In the genomic region with DNA sequence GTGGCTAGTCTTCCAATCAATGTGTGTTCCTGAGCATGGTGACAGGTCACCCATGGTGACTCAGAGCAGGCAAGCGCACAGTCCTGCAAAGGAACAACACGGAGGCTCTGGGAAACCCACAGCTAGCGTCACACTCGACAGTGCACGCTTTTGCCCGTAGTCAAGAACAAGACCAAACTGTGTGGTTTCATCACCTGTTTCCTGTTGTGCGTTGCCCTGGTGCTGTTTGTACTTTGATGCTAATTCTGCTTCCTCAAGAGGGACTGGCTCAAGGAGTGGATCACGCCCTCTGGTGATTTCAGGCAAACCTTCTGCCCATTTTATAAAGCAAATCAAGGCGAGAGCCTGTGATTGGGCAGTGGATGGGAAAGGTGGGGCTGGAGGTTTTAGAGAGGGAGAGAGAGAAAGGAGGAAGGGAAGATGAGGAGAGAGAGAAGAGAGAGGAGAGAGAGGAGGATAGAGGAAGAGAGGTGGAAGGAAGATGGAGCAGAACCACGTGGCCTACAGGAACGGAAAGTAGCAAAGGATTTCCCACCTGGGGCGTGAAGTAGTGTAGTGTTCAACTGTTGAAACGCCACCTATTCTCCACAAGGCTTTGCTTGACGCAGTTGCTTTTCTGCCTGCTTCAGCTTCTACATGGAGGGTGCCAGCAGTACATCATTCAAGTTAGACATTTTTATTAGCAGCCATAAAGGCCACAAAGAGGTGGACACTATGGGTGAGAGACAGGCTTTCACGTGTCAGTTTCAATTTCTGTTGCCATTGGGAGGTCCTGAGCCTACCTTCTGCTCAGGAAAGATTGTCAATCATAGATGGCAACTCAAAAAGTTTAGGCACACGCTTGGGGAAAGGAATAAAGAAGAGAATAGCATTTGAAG, we compare ENCODE assay signal across 9 mouse cellular contexts. TPM values are rescaled to one million over a fixed set of nuclear protein-coding genes. Genes with fewer than 3 reads are reported as not detected.
DNase-seq lines count a peak whose midpoint lies in the region; ATAC-seq and TF ChIP-seq lines count a peak whose summit lies in the region.
"Had no signal": no experiment of that assay in that cellular context is flagged by ENCODE, and none has a peak within 500 bp of the region (broad histone marks: within the 10 kb centered on the region; RNA-seq: fewer than 3 reads in every experiment).

No protein-coding gene starts in this region.

- 34% methylated on average over 16 of the region's 16 CpGs for WGBS in intestine, postnatal 0 days
- 14% methylated on average over 16 of the region's 16 CpGs for WGBS in small intestine, adult 2 months
- WGBS in midbrain, embryonic 16.5 days, result 73% methylated on average over 16 of the region's 16 CpGs
- WGBS in heart, embryonic 12.5 days, result 65% methylated on average over 16 of the region's 16 CpGs

- H3K27ac ChIP-seq in intestine, postnatal 0 days (ENCODE audit: low read depth, low read length), result no peak overlapping the region
- H3K27ac ChIP-seq in small intestine, adult 2 months (ENCODE audit: insufficient read depth, low read depth, low read length), result peak overlapping the region; percentile 14
- no peak overlapping the region for H3K27ac ChIP-seq in midbrain, embryonic 16.5 days (ENCODE audit: low read length)
- no peak overlapping the region for H3K27ac ChIP-seq in heart, embryonic 12.5 days (ENCODE audit: poor library complexity, severe bottlenecking)
- H3K27ac ChIP-seq: gastrocnemius, adult 2 months had no signal

- TF ChIP-seq POLR2A in small intestine, adult 2 months (IDR thresholded peaks at IDR 0.05; ENCODE audit: low read depth, low read length), result no peak

- H3K4me2 ChIP-seq in intestine, postnatal 0 days (replicated peaks; ENCODE audit: low read depth), result peak overlapping the region; percentile 37
- no peak overlapping the region for H3K4me2 ChIP-seq in midbrain, embryonic 16.5 days (ENCODE audit: low read length)
- no peak overlapping the region for H3K4me2 ChIP-seq in heart, embryonic 12.5 days

- no peaks in the 10 kb centered on the region for H3K9me3 ChIP-seq in intestine, postnatal 0 days (ENCODE audit: control insufficient read depth)
- no peaks in the 10 kb centered on the region for H3K9me3 ChIP-seq in midbrain, embryonic 16.5 days (replicated peaks; ENCODE audit: control insufficient read depth, low read length, poor library complexity, severe bottlenecking)
- H3K9me3 ChIP-seq in heart, embryonic 12.5 days (replicated peaks), result peaks cover 7% of the 10 kb centered on the region; the same call in 1 of the 2 replicates

- no peaks in the 10 kb centered on the region for H3K4me1 ChIP-seq in intestine, postnatal 0 days (replicated peaks; ENCODE audit: control insufficient read depth, insufficient read depth, low read length)
- peaks cover 10% of the 10 kb centered on the region; the same call in 1 of the 2 replicates for H3K4me1 ChIP-seq in small intestine, adult 2 months (ENCODE audit: control insufficient read depth, insufficient read depth, insufficient read length, low read length)
- H3K4me1 ChIP-seq in midbrain, embryonic 16.5 days (ENCODE audit: control insufficient read depth, insufficient read depth, low read length), result no peaks in the 10 kb centered on the region
- H3K4me1 ChIP-seq in heart, embryonic 12.5 days (replicated peaks), result no peaks in the 10 kb centered on the region

- DNase-seq in B cell, adult 2 months, result peak; percentile 75 to 77
- DNase-seq in CD8-positive naive resting alpha-beta T cell, adult 2 months (ENCODE audit: low read depth in 2 of 2, low spot score in 2 of 2), result peak; percentile 90 to 92
- no peak for DNase-seq in urinary bladder, postnatal 10 days (ENCODE audit: low spot score)
- DNase-seq: gastrocnemius, adult 2 months; left cerebral cortex, postnatal 4 days had no signal

- H3K36me3 ChIP-seq in intestine, postnatal 0 days (ENCODE audit: control insufficient read depth, insufficient read depth), result no peaks in the 10 kb centered on the region
- no peaks in the 10 kb centered on the region for H3K36me3 ChIP-seq in small intestine, adult 2 months (ENCODE audit: control insufficient read depth, insufficient read depth, low read length)
- H3K36me3 ChIP-seq in midbrain, embryonic 16.5 days (ENCODE audit: control insufficient read depth, insufficient read depth, low read length), result no peaks in the 10 kb centered on the region
- H3K36me3 ChIP-seq in heart, embryonic 12.5 days, result no peaks in the 10 kb centered on the region

- TF ChIP-seq CTCF in intestine, postnatal 0 days (IDR thresholded peaks at IDR 0.05; ENCODE audit: low read depth), result peak; percentile 49
- TF ChIP-seq CTCF in small intestine, adult 2 months (IDR thresholded peaks at IDR 0.05; ENCODE audit: extremely low read depth, insufficient read length, insufficient replicate concordance, low read depth, low read length), result no peak

- H3K4me3 ChIP-seq in intestine, postnatal 0 days (ENCODE audit: low read depth, low read length), result no peak overlapping the region
- H3K4me3 ChIP-seq in small intestine, adult 2 months (ENCODE audit: low read depth, low read length), result no peak overlapping the region
- no peak overlapping the region for H3K4me3 ChIP-seq in midbrain, embryonic 16.5 days (ENCODE audit: low read depth, low read length)
- H3K4me3 ChIP-seq in heart, embryonic 12.5 days, result no peak overlapping the region
- H3K4me3 ChIP-seq: gastrocnemius, adult 2 months had no signal

- peak; percentile 44; the same call in 1 of the 2 replicates for ATAC-seq in intestine, postnatal 0 days
- ATAC-seq in midbrain, embryonic 16.5 days, result no peak
- no peak for ATAC-seq in heart, embryonic 12.5 days (ENCODE audit: insufficient number of reproducible peaks, low FRiP score)

- no peak overlapping the region for H3K9ac ChIP-seq in intestine, postnatal 0 days (ENCODE audit: low read depth, low read length)
- no peak overlapping the region for H3K9ac ChIP-seq in midbrain, embryonic 16.5 days (ENCODE audit: low read depth, low read length)
- H3K9ac ChIP-seq in heart, embryonic 12.5 days, result no peak overlapping the region

- H3K27me3 ChIP-seq in intestine, postnatal 0 days (replicated peaks; ENCODE audit: control insufficient read depth, insufficient read depth, low read length), result no peaks in the 10 kb centered on the region
- no peaks in the 10 kb centered on the region for H3K27me3 ChIP-seq in small intestine, adult 2 months (ENCODE audit: control insufficient read depth, insufficient read depth, low read length)
- no peaks in the 10 kb centered on the region for H3K27me3 ChIP-seq in midbrain, embryonic 16.5 days (ENCODE audit: control insufficient read depth, insufficient read depth, low read depth, low read length)
- H3K27me3 ChIP-seq in heart, embryonic 12.5 days (replicated peaks), result no peaks in the 10 kb centered on the region

RNA-seq across cellular contexts. Expression of gene Slc25a17, which starts 59.2 kb away (rescaled TPM):
- 30.6 and 33.2 TPM in 2 replicates for polyA plus RNA-seq in intestine, postnatal 0 days (2015; fragmentation: Nextera tagmentation; extraction: Ambion mirVana)
- 5.8 and 8.8 TPM in 2 replicates for polyA plus RNA-seq in small intestine, adult 2 months (2012; rRNA removed)
- 136 and 141 TPM in 2 replicates for polyA plus RNA-seq in midbrain, embryonic 16.5 days (2015; fragmentation: Nextera tagmentation; extraction: Ambion mirVana)
- polyA plus RNA-seq in heart, embryonic 12.5 days (2016; fragmentation: Nextera tagmentation; extraction: Ambion mirVana), result 54.1 and 58.4 TPM in 2 replicates
